In genomic region chr10:62231811-62232210, GRCm38 (mm10) we compare ENCODE assay signal across 9 mouse cellular contexts. TPM values are rescaled to one million over a fixed set of nuclear protein-coding genes. Genes with fewer than 3 reads are reported as not detected.
DNase-seq lines count a peak whose midpoint lies in the region; ATAC-seq and TF ChIP-seq lines count a peak whose summit lies in the region.
"Had no signal": no experiment of that assay in that cellular context is flagged by ENCODE, and none has a peak within 500 bp of the region (broad histone marks: within the 10 kb centered on the region; RNA-seq: fewer than 3 reads in every experiment).

No protein-coding gene starts in this region.

- H3K9ac ChIP-seq in hindbrain, postnatal 0 days (replicated peaks; ENCODE audit: low read length) = no peak overlapping the region
- H3K9ac ChIP-seq in kidney, postnatal 0 days (ENCODE audit: low read depth, low read length) = no peak overlapping the region
- no peak overlapping the region for H3K9ac ChIP-seq in stomach, embryonic 15.5 days
- no peak overlapping the region for H3K9ac ChIP-seq in intestine, embryonic 16.5 days (ENCODE audit: low read depth, low read length)

- DNase-seq in hindbrain, embryonic 10.5 days (ENCODE audit: low spot score) = no peak
- DNase-seq in hindbrain, postnatal 0 days (ENCODE audit: low spot score) = no peak
- DNase-seq in spleen, adult 2 months (ENCODE audit: low read depth in 1 of 2, low spot score in 2 of 2) = no peak
- DNase-seq in spleen, postnatal 10 days (ENCODE audit: low spot score in 2 of 2) = no peak
- no peak for DNase-seq in kidney, postnatal 0 days (ENCODE audit: low spot score)
- DNase-seq in left cerebral cortex, postnatal 10 days (ENCODE audit: extremely low spot score in 1 of 2, low spot score in 2 of 2) = no peak

- H3K27me3 ChIP-seq in hindbrain, embryonic 10.5 days (ENCODE audit: insufficient read depth, poor library complexity, severe bottlenecking) = peaks cover 33% of the 10 kb centered on the region
- H3K27me3 ChIP-seq in hindbrain, postnatal 0 days (ENCODE audit: insufficient read depth, low read length) = no peaks in the 10 kb centered on the region
- peaks cover 5% of the 10 kb centered on the region for H3K27me3 ChIP-seq in spleen, adult 2 months (ENCODE audit: control insufficient read depth, insufficient read depth, low read length)
- no peaks in the 10 kb centered on the region for H3K27me3 ChIP-seq in kidney, postnatal 0 days (ENCODE audit: insufficient read depth, low read length)
- H3K27me3 ChIP-seq in stomach, embryonic 15.5 days (replicated peaks) = no peaks in the 10 kb centered on the region
- no peaks in the 10 kb centered on the region for H3K27me3 ChIP-seq in intestine, embryonic 16.5 days (replicated peaks; ENCODE audit: control insufficient read depth, insufficient read depth, low read length)

- H3K9me3 ChIP-seq in hindbrain, embryonic 10.5 days = no peaks in the 10 kb centered on the region
- no peaks in the 10 kb centered on the region for H3K9me3 ChIP-seq in hindbrain, postnatal 0 days (ENCODE audit: low read length)
- H3K9me3 ChIP-seq in kidney, postnatal 0 days (replicated peaks; ENCODE audit: low read length) = no peaks in the 10 kb centered on the region
- no peaks in the 10 kb centered on the region for H3K9me3 ChIP-seq in stomach, embryonic 15.5 days
- H3K9me3 ChIP-seq in intestine, embryonic 16.5 days (ENCODE audit: control insufficient read depth, low read length) = no peaks in the 10 kb centered on the region
- H3K9me3 ChIP-seq: heart, embryonic 13.5 days had no signal

- peak overlapping the region; percentile 74; the same call in 1 of the 2 replicates for H3K4me3 ChIP-seq in hindbrain, embryonic 10.5 days
- H3K4me3 ChIP-seq in hindbrain, postnatal 0 days (ENCODE audit: low read length) = no peak overlapping the region
- H3K4me3 ChIP-seq in spleen, adult 2 months (ENCODE audit: extremely low read depth, insufficient read depth, insufficient read length) = no peak overlapping the region
- H3K4me3 ChIP-seq in kidney, postnatal 0 days (replicated peaks; ENCODE audit: low read depth, low read length) = no peak overlapping the region
- no peak overlapping the region for H3K4me3 ChIP-seq in stomach, embryonic 15.5 days (replicated peaks)
- no peak overlapping the region for H3K4me3 ChIP-seq in intestine, embryonic 16.5 days (ENCODE audit: low read length)

- TF ChIP-seq CTCF in hindbrain, postnatal 0 days (IDR thresholded peaks at IDR 0.05; ENCODE audit: low read depth) = no peak
- TF ChIP-seq CTCF in spleen, adult 2 months (IDR thresholded peaks at IDR 0.05; ENCODE audit: extremely low read depth, insufficient read depth, insufficient read length, insufficient replicate concordance) = no peak
- no peak for TF ChIP-seq CTCF in kidney, postnatal 0 days (IDR thresholded peaks at IDR 0.05; ENCODE audit: low read depth)

- H3K27ac ChIP-seq in hindbrain, embryonic 10.5 days = no peak overlapping the region
- no peak overlapping the region for H3K27ac ChIP-seq in hindbrain, postnatal 0 days
- H3K27ac ChIP-seq in spleen, adult 2 months (ENCODE audit: insufficient read depth, low read length) = 0 out of 2 replicates have a peak overlapping the region, but pooled peaks have one; percentile 59
- peak overlapping the region; percentile 20 for H3K27ac ChIP-seq in kidney, postnatal 0 days
- peak overlapping the region; percentile 6; the same call in 1 of the 2 replicates for H3K27ac ChIP-seq in stomach, embryonic 15.5 days
- no peak overlapping the region for H3K27ac ChIP-seq in intestine, embryonic 16.5 days (ENCODE audit: low read length)

- no peak overlapping the region for H3K4me2 ChIP-seq in hindbrain, postnatal 0 days (ENCODE audit: low read depth, low read length)
- H3K4me2 ChIP-seq in kidney, postnatal 0 days (ENCODE audit: low read length) = no peak overlapping the region
- peak overlapping the region; percentile 96 for H3K4me2 ChIP-seq in stomach, embryonic 15.5 days
- no peak overlapping the region for H3K4me2 ChIP-seq in intestine, embryonic 16.5 days (ENCODE audit: low read depth, low read length)

- TF ChIP-seq POLR2A in spleen, adult 2 months (IDR thresholded peaks at IDR 0.05; ENCODE audit: low read depth, low read length) = no peak

- ATAC-seq in hindbrain, postnatal 0 days = no peak
- ATAC-seq in kidney, postnatal 0 days (replicated peaks; ENCODE audit: low FRiP score, low read depth) = no peak
- ATAC-seq in stomach, embryonic 15.5 days (ENCODE audit: insufficient read depth, low FRiP score, low read depth) = no peak
- no peak for ATAC-seq in intestine, embryonic 16.5 days

- 72% methylated on average over 3 of the region's 3 CpGs for WGBS in hindbrain, embryonic 10.5 days
- 83% methylated on average over 3 of the region's 3 CpGs for WGBS in hindbrain, postnatal 0 days
- WGBS in spleen, adult 2 months = 93% methylated on average over 3 of the region's 3 CpGs
- 57% methylated on average over 3 of the region's 3 CpGs for WGBS in kidney, postnatal 0 days
- 72% methylated on average over 3 of the region's 3 CpGs for WGBS in stomach, embryonic 15.5 days
- WGBS in intestine, embryonic 16.5 days = 76% methylated on average over 3 of the region's 3 CpGs

- intact Hi-C loops in left cerebral cortex, postnatal 10 days (cut with DNase I) = no loop called here

- H3K4me1 ChIP-seq in hindbrain, embryonic 10.5 days (replicated peaks) = peaks cover 20% of the 10 kb centered on the region
- H3K4me1 ChIP-seq in hindbrain, postnatal 0 days (ENCODE audit: insufficient read depth, low read length) = peaks cover 7% of the 10 kb centered on the region; the same call in 1 of the 2 replicates
- no peaks in the 10 kb centered on the region for H3K4me1 ChIP-seq in spleen, adult 2 months (ENCODE audit: control insufficient read depth, insufficient read depth, insufficient read length)
- H3K4me1 ChIP-seq in kidney, postnatal 0 days (replicated peaks; ENCODE audit: insufficient read depth, low read length) = 0 out of 2 replicates have a peak, but pooled peaks cover 10% of the 10 kb centered on the region
- peaks cover 20% of the 10 kb centered on the region; the same call in 1 of the 2 replicates for H3K4me1 ChIP-seq in stomach, embryonic 15.5 days
- H3K4me1 ChIP-seq in intestine, embryonic 16.5 days (ENCODE audit: control insufficient read depth, insufficient read depth, low read length) = peaks cover 31% of the 10 kb centered on the region

- no peaks in the 10 kb centered on the region for H3K36me3 ChIP-seq in hindbrain, embryonic 10.5 days
- H3K36me3 ChIP-seq in hindbrain, postnatal 0 days (ENCODE audit: insufficient read depth, low read length) = no peaks in the 10 kb centered on the region
- no peaks in the 10 kb centered on the region for H3K36me3 ChIP-seq in spleen, adult 2 months (ENCODE audit: control insufficient read depth, insufficient read depth, low read length)
- no peaks in the 10 kb centered on the region for H3K36me3 ChIP-seq in kidney, postnatal 0 days (ENCODE audit: insufficient read depth, low read length)
- no peaks in the 10 kb centered on the region for H3K36me3 ChIP-seq in stomach, embryonic 15.5 days
- no peaks in the 10 kb centered on the region for H3K36me3 ChIP-seq in intestine, embryonic 16.5 days (ENCODE audit: control insufficient read depth, insufficient read depth, low read length)
- H3K36me3 ChIP-seq: heart, embryonic 13.5 days had no signal

RNA-seq across cellular contexts. Expression of gene Tspan15, which starts 0.8 kb away (rescaled TPM):
- polyA plus RNA-seq in hindbrain, embryonic 10.5 days (2016; fragmentation: Nextera tagmentation; extraction: Ambion mirVana) = 18.6 and 18.8 TPM in 2 replicates
- 30.8 and 38.3 TPM in 2 replicates for total RNA-seq in hindbrain, postnatal 0 days (2014; rRNA removed)
- 20.4 and 21.4 TPM in 2 replicates for polyA plus RNA-seq in hindbrain, postnatal 0 days (2015; fragmentation: Nextera tagmentation; extraction: Ambion mirVana)
- 39.2 and 46.1 TPM in 2 replicates for polyA plus RNA-seq in spleen, adult 2 months (2012; rRNA removed)
- 47.0 and 49.8 TPM in 2 replicates for polyA plus RNA-seq in kidney, postnatal 0 days (2015; fragmentation: Nextera tagmentation; extraction: Ambion mirVana)
- 57.6 and 58.4 TPM in 2 replicates for polyA plus RNA-seq in stomach, embryonic 15.5 days (2015; fragmentation: Nextera tagmentation; extraction: Ambion mirVana)
- polyA plus RNA-seq in intestine, embryonic 16.5 days (2015; fragmentation: Nextera tagmentation; extraction: Ambion mirVana) = 86.3 and 92.1 TPM in 2 replicates
- total RNA-seq in left cerebral cortex, postnatal 10 days (2021) = 1 to 10 TPM; 5.0 to 7.7 TPM

RNA-seq across cellular contexts. Expression of gene Tacr2, which starts 20.4 kb away (rescaled TPM):
- not detected in 2 replicates for polyA plus RNA-seq in hindbrain, embryonic 10.5 days (2016; fragmentation: Nextera tagmentation; extraction: Ambion mirVana)
- total RNA-seq in hindbrain, postnatal 0 days (2014; rRNA removed) = not detected in 2 replicates
- polyA plus RNA-seq in hindbrain, postnatal 0 days (2015; fragmentation: Nextera tagmentation; extraction: Ambion mirVana) = 0.08 TPM in 2 replicates
- not detected in 2 replicates for polyA plus RNA-seq in spleen, adult 2 months (2012; rRNA removed)
- not detected in 2 replicates for polyA plus RNA-seq in kidney, postnatal 0 days (2015; fragmentation: Nextera tagmentation; extraction: Ambion mirVana)
- 0.62 and 0.64 TPM in 2 replicates for polyA plus RNA-seq in stomach, embryonic 15.5 days (2015; fragmentation: Nextera tagmentation; extraction: Ambion mirVana)
- polyA plus RNA-seq in intestine, embryonic 16.5 days (2015; fragmentation: Nextera tagmentation; extraction: Ambion mirVana) = 0.98 and 1.2 TPM in 2 replicates
- under 1 TPM; 0.14 to 0.19 TPM for total RNA-seq in left cerebral cortex, postnatal 10 days (2021)
- polyA plus RNA-seq: heart, embryonic 13.5 days had no signal

Comparison
In these comparisons a context has a peak if more than half of its experiments do, and no peak if none do; other contexts are left out.
1. H3K27ac ChIP-seq: peak in spleen, adult 2 months (single experiment), kidney, postnatal 0 days (single experiment) and stomach, embryonic 15.5 days (single experiment); none in hindbrain, embryonic 10.5 days (single experiment), hindbrain, postnatal 0 days (single experiment) and intestine, embryonic 16.5 days (single experiment).